Mouse (Mus musculus) embryonic facial prominence, embryonic 15.5 days (tissue): ENCODE results near the gene Aifm1. TPM values are rescaled to one million over a fixed set of nuclear protein-coding genes. Genes with fewer than 3 reads are reported as not detected.

Experiments
- ATAC-seq: fragments of 200-750 bp; cut with Nextera tagmentation; 2 replicates; pipeline ENCODE4 v1.8.0; 2017; ENCODE audit warnings: low read depth, moderate TSS enrichment; ENCODE audit not compliant: insufficient number of reproducible peaks, low FRiP score, low TSS enrichment
- H3K27ac ChIP-seq: fragments of 300-500 bp; sonication (generic); replicated peaks from 2 replicates; pipeline ENCODE4 v1.5.1; 2015; ENCODE audit warnings: mild to moderate bottlenecking, inconsistent platforms
- H3K27me3 ChIP-seq: fragments of 300-500 bp; sonication (generic); 2 replicates; pipeline ENCODE4 v1.6.1; 2015; ENCODE audit warnings: inconsistent platforms
- H3K36me3 ChIP-seq: fragments of 300-500 bp; sonication (generic); 2 replicates; pipeline ENCODE4 v1.6.1; 2015; ENCODE audit warnings: mild to moderate bottlenecking, inconsistent platforms
- H3K4me1 ChIP-seq: fragments of 300-500 bp; sonication (generic); 2 replicates; pipeline ENCODE4 v1.6.1; 2015; ENCODE audit warnings: inconsistent platforms
- H3K4me2 ChIP-seq: fragments of 300-500 bp; sonication (generic); replicated peaks from 2 replicates; pipeline ENCODE4 v1.6.1; 2015; ENCODE audit warnings: mild to moderate bottlenecking, inconsistent platforms
- H3K4me3 ChIP-seq: fragments of 300-500 bp; sonication (generic); replicated peaks from 2 replicates; pipeline ENCODE4 v1.5.1; 2015; ENCODE audit warnings: mild to moderate bottlenecking, inconsistent platforms
- H3K9ac ChIP-seq: fragments of 300-500 bp; sonication (generic); 2 replicates; pipeline ENCODE4 v1.6.1; 2015; ENCODE audit warnings: inconsistent platforms
- H3K9me3 ChIP-seq: fragments of 300-500 bp; sonication (generic); replicated peaks from 2 replicates; pipeline ENCODE4 v1.6.1; 2016; ENCODE audit warnings: inconsistent platforms
- WGBS: fragments of 180-500 bp; shearing (Covaris S2); methylation state at CpG from one replicate; pipeline ENCODE4 v1.1.7; 2015; 5-methylcytosine and 5-hydroxymethylcytosine counted together
- polyA plus RNA-seq: library from polyadenylated mRNA; unstranded; fragments of >200 nt; fragmentation: Nextera tagmentation; extraction: Ambion mirVana; gene quantifications from 2 replicates; pipeline ENCODE4 v1.2.1, GENCODE M21; 2015

Gene Aifm1
- polyA plus RNA-seq, 1 experiment from 2014 or later: 60.8 TPM

DNA sequence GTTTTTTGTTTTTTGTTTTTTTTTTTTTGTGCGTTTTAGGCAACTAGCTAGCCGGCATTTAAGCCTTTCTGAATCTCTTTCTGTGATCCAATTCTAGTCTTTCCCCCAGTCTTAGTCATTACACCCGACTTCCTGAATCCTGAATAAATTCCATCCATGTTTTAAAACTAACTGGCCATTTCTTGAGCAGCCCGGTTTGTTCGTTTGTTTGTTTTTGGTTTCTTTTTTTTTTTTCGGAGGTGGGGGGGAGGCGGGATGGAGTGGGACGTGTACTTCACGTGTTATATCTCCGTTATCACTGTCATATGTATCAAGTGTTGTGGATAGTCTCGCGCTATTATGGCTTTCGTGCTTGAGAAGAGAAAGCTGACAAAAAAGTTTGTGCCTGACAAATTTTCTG is 461 bp upstream of the Aifm1 start:
- 0 out of 2 replicates have a peak, but pooled peaks cover 5% of the 10 kb centered on the region for H3K4me1 ChIP-seq
- 17% methylated on average over 13 of the region's 13 CpGs for WGBS
- H3K9me3 ChIP-seq: no peaks in the 10 kb centered on the region
- ATAC-seq: no peak
- H3K4me3 ChIP-seq: peak overlapping the region; percentile 57
- H3K9ac ChIP-seq: no peak overlapping the region
- peak overlapping the region; percentile 53 for H3K4me2 ChIP-seq
- no peak overlapping the region for H3K27ac ChIP-seq
- no peaks in the 10 kb centered on the region for H3K27me3 ChIP-seq
- H3K36me3 ChIP-seq: no peaks in the 10 kb centered on the region

DNA sequence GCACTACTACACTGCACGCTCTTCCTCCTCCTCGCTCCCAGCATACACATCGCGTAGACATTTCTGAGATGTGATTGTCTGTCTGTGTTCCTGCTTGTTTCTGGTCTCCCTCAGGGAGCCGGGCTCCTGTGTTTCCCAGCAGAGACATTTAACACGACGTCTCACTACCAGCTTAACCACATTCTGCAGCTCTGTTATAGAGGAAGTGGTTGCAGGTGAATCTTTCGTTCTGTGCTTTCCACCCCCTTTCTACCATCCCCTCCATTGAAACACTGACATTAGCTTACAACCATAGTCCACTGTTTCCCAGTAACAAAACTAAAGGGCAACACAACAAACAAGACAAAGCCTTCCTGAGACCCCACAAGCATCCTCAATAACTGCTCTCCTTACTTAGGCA is 19.6 kb downstream of the Aifm1 start:
- H3K4me3 ChIP-seq: no peak overlapping the region
- no peaks in the 10 kb centered on the region for H3K27me3 ChIP-seq
- no peak overlapping the region for H3K4me2 ChIP-seq
- H3K4me1 ChIP-seq: no peaks in the 10 kb centered on the region
- H3K9ac ChIP-seq: no peak overlapping the region
- H3K36me3 ChIP-seq: no peaks in the 10 kb centered on the region
- ATAC-seq: no peak
- WGBS: 86% methylated on average over 8 of the region's 8 CpGs
- H3K9me3 ChIP-seq: no peaks in the 10 kb centered on the region
- no peak overlapping the region for H3K27ac ChIP-seq

DNA sequence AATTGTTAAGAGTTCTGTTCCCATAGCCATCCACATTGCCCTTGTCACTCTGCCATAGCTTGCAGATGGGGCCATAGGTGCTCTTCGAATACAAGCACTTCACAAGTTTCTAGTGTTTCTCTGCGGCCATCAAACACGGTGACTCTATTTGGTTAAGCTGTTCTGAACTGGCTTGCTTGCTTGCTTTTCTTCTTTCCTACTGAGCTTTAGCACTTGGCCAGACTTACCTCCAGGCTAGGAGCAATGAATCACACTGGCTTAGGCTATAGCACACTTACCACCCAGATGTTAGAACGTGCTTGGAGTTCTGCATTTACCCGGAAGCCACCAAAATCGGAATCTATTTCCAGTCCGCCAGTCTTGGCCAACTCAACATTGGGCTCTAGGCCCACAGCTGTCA is 31.7 kb downstream of the Aifm1 start:
- ATAC-seq: no peak
- no peak overlapping the region for H3K4me2 ChIP-seq
- no peak overlapping the region for H3K9ac ChIP-seq
- no peak overlapping the region for H3K27ac ChIP-seq
- no peaks in the 10 kb centered on the region for H3K4me1 ChIP-seq
- 90% methylated on average over 7 of the region's 7 CpGs for WGBS
- no peaks in the 10 kb centered on the region for H3K27me3 ChIP-seq
- no peak overlapping the region for H3K4me3 ChIP-seq
- H3K36me3 ChIP-seq: peaks cover 7% of the 10 kb centered on the region; the same call in 1 of the 2 replicates
- no peaks in the 10 kb centered on the region for H3K9me3 ChIP-seq

GRCm38 (mm10) chrX:48481095-48481494 is 32.3 kb downstream of the Aifm1 start:
- Histone ChIP-seq H3K4me3 (no peak overlapping the region), H3K36me3 (peaks cover 10% of the 10 kb centered on the region; the same call in 1 of the 2 replicates), H3K4me1 (no peaks in the 10 kb centered on the region), H3K27ac (no peak overlapping the region), H3K9me3 (no peaks in the 10 kb centered on the region), H3K4me2 (no peak overlapping the region), H3K27me3 (no peaks in the 10 kb centered on the region), H3K9ac (no peak overlapping the region)
- 85% methylated on average over 4 of the region's 4 CpGs for WGBS
- no peak for ATAC-seq

DNA sequence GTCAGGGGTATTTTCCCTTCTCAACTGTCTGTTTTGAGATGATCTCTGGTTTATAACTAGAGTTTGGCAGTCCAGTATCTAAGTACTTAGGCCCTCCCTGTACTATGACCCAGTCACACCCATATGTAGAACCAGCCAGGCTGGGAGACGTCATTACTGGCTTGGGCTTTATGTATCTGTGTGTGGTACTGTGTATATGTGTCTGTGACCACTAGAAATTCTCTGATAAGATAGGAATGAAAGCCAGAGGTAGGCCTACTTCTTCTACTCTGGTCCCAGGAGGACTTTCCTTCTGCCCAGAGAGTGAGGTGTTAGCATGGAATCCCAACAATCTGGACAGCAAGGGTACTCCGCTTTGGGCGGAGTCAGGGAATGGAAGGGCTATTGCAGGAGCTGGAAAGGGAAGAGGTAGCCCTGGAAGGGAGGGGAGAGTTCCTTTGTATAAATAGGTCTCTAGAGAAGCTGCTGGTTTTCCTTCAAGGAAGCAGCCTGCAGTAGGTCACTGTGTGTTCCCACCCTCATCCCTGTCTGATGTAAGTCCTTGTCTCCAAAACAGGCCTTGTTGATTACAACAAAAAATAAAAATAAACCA is 45.9 kb downstream of the Aifm1 start:
- Histone ChIP-seq H3K9me3 (no peaks in the 10 kb centered on the region), H3K9ac (no peak overlapping the region), H3K4me1 (no peaks in the 10 kb centered on the region), H3K27ac (no peak overlapping the region), H3K4me2 (no peak overlapping the region), H3K27me3 (no peaks in the 10 kb centered on the region), H3K36me3 (no peaks in the 10 kb centered on the region), H3K4me3 (no peak overlapping the region)
- 67% methylated on average over 3 of the region's 3 CpGs for WGBS
- no peak for ATAC-seq

- no peaks in the 10 kb centered on the region for H3K27me3 ChIP-seq
- 66% methylated on average over 2 of the region's 2 CpGs for WGBS
- no peak overlapping the region for H3K9ac ChIP-seq
- no peak overlapping the region for H3K27ac ChIP-seq
- no peaks in the 10 kb centered on the region for H3K9me3 ChIP-seq
- no peaks in the 10 kb centered on the region for H3K36me3 ChIP-seq
- no peaks in the 10 kb centered on the region for H3K4me1 ChIP-seq
- no peak for ATAC-seq
- H3K4me3 ChIP-seq: no peak overlapping the region
- no peak overlapping the region for H3K4me2 ChIP-seq
These were observed 47.2 kb downstream of the Aifm1 start for GRCm38 (mm10) chrX:48466174-48466573.

DNA sequence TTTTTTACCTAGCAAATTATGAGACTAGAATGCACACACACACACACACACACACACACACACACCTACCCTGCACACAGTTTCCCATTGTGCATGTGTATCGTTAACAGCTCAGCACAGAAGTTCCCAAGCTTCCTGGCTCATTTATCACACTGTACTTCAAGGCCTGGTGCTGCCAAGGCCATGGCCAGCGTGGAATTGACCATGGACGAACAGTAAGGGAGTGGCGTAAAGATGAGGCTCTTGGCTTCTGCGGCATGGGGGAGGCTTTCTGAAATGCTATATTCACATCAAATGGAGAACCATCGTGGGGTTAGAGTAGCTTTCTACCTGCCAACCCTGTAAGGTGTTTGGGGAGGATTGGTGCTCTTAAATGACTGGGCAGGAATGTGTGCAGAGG is 48.9 kb downstream of the Aifm1 start:
- H3K27ac ChIP-seq: no peak overlapping the region
- H3K4me1 ChIP-seq: no peaks in the 10 kb centered on the region
- no peak for ATAC-seq
- no peak overlapping the region for H3K4me2 ChIP-seq
- H3K4me3 ChIP-seq: no peak overlapping the region
- H3K27me3 ChIP-seq: no peaks in the 10 kb centered on the region
- no peak overlapping the region for H3K9ac ChIP-seq
- H3K9me3 ChIP-seq: no peaks in the 10 kb centered on the region
- 93% methylated on average over 6 of the region's 6 CpGs for WGBS
- no peaks in the 10 kb centered on the region for H3K36me3 ChIP-seq

DNA sequence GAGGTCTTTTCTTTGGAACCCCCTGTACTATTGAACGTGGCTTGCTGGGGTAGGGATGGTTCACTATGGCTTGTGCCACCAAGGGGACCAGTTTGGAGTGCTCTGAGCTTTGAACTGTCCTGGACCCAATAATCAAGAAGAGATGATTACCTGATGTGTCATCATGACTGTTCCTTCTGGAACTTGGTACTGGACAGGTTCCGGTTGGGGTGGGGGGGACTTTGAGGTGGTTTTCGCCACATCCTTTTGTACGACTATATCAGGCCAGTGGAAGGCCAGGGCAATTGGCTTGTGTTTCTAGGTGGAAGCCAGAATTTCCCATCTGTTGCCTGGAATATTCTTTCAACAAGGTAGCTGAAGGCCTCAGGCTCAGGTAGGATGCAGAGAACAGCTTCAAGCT is 49.7 kb downstream of the Aifm1 start:
- H3K27me3 ChIP-seq: no peaks in the 10 kb centered on the region
- H3K4me1 ChIP-seq: no peaks in the 10 kb centered on the region
- 84% methylated on average over 4 of the region's 4 CpGs for WGBS
- no peaks in the 10 kb centered on the region for H3K9me3 ChIP-seq
- H3K9ac ChIP-seq: no peak overlapping the region
- no peak overlapping the region for H3K4me3 ChIP-seq
- no peaks in the 10 kb centered on the region for H3K36me3 ChIP-seq
- H3K4me2 ChIP-seq: no peak overlapping the region
- H3K27ac ChIP-seq: no peak overlapping the region
- ATAC-seq: no peak

GRCm38 (mm10) chrX:48462754-48463507 is 50.4 kb downstream of the Aifm1 start, which contains the start of gene Elf4:
TSS of gene Elf4 (minus strand) at chrX:48463132.
- peak; percentile 89 for ATAC-seq
- H3K9me3 ChIP-seq: no peaks in the 10 kb centered on the region
- H3K27ac ChIP-seq: peak within 1 kb of the TSS; percentile 58; the same call in 1 of the 2 replicates
- H3K4me2 ChIP-seq: peak within 1 kb of the TSS; percentile 60
- 14% methylated on average over 38 of the region's 38 CpGs for WGBS
- H3K4me3 ChIP-seq: peak within 1 kb of the TSS; percentile 45
- no peaks in the 10 kb centered on the region for H3K27me3 ChIP-seq
- H3K36me3 ChIP-seq: no peaks in the 10 kb centered on the region
- no peaks in the 10 kb centered on the region for H3K4me1 ChIP-seq
- H3K9ac ChIP-seq: 0 out of 2 replicates have a peak within 1 kb of the TSS, but pooled peaks have one; percentile 18

GRCm38 (mm10) chrX:48462297-48462696 is 51.1 kb downstream of the Aifm1 start:
- H3K36me3 ChIP-seq: no peaks in the 10 kb centered on the region
- H3K4me2 ChIP-seq: peak overlapping the region; percentile 60
- WGBS: 26% methylated on average over 4 of the region's 4 CpGs
- no peaks in the 10 kb centered on the region for H3K4me1 ChIP-seq
- no peaks in the 10 kb centered on the region for H3K27me3 ChIP-seq
- ATAC-seq: no peak
- H3K4me3 ChIP-seq: peak overlapping the region; percentile 45
- H3K9me3 ChIP-seq: no peaks in the 10 kb centered on the region
- H3K9ac ChIP-seq: no peak overlapping the region
- peak overlapping the region; percentile 58; the same call in 1 of the 2 replicates for H3K27ac ChIP-seq

DNA sequence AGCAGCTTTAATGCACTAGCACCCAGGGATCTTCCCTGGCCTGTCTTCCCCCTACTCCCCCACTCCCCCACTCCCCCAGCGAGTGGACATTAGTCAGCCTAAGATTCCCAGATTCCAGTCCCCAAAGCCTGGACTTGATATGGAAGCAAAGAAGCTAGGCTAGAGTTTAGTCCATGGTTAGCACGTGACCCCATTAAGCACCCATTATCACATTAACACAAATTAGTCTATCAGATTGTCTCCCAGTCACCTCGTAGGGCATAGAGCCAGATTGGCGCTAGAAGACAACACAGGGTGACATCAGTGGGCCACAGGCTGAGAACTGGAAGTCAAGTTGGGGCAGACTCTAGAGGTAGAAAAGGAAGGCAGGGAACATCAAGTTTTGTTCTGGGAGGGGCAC is 52.4 kb downstream of the Aifm1 start:
- 59% methylated on average over 4 of the region's 4 CpGs for WGBS
- no peak overlapping the region for H3K4me3 ChIP-seq
- no peaks in the 10 kb centered on the region for H3K36me3 ChIP-seq
- H3K4me2 ChIP-seq: no peak overlapping the region
- H3K9ac ChIP-seq: no peak overlapping the region
- H3K27ac ChIP-seq: no peak overlapping the region
- H3K27me3 ChIP-seq: no peaks in the 10 kb centered on the region
- ATAC-seq: no peak
- H3K9me3 ChIP-seq: no peaks in the 10 kb centered on the region
- H3K4me1 ChIP-seq: no peaks in the 10 kb centered on the region
